Mouse (Mus musculus): ENCODE data around the gene Xpo6. TPM values are rescaled to one million over a fixed set of nuclear protein-coding genes. Genes with fewer than 3 reads are reported as not detected.

The Xpo6 gene
- polyA plus RNA-seq, 1 experiment from 2014 or later: 65.5 TPM

DNA sequence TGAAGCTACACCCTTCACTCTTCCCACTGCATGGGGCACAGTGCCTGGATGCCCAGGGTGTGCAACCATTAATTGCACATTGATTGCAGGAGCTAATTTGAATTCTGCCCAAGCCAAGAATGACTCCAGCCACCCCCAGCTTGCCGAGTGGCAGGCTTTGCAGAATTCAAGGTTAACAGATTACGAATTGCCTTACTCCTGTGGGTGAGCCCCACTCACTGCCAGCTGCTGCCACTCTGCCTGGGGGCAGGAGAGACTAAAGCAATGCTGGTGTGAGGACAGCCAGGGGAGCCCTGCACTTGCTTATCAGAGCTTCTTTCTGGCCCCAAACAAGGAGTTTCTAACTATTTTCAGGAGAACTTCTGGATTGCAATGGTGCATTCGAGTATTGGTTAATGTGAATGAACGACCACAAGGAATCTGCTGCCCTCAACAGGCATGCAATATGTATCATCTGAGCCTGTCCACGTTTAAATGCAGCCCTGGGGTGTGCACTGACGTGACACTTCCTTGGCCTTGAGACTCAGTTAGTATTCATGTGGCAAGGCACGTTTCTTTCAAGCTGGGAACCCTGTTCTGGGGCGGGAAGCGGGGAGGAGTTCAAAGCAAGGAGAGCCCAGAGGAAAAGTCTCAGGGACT, 116.8 kb downstream of the Xpo6 start:
- no peaks in the 10 kb centered on the region for H3K9me3 ChIP-seq
- H3K36me3 ChIP-seq (replicated peaks): no peaks in the 10 kb centered on the region
- WGBS: 27% methylated on average over 9 of the region's 9 CpGs
- H3K27me3 ChIP-seq (ENCODE audit: poor library complexity, severe bottlenecking): peaks cover 91% of the 10 kb centered on the region
- peaks cover 59% of the 10 kb centered on the region for H3K4me1 ChIP-seq
- DNase-seq (ENCODE audit: extremely low spot score, low spot score): no peak
- no peak overlapping the region for H3K27ac ChIP-seq
- H3K4me3 ChIP-seq: no peak overlapping the region

DNA sequence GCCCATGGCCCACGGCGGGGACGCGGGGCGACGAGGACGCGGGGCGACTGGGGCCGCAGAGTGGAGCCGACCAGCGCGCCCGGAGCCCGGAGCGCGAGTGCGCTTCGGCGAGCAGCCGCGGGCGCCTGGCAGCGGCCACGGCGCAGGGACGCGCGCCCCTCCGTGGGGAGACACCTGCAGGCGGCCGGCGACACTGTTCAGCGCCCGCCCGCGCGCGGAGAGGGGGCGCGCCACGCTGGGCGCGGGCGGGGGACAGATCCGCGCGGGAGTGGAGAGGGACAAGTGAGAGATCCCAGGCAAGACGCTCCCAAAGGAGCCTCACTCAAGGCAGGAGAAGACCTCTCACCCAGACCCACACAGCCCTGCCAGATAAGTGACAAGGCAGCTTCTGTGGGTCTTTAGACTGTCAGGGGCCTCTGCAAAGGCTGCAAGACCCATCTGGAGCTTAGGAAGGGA, 118.0 kb downstream of the Xpo6 start, which contains the start of gene Gsg1l:
TSS of gene Gsg1l (minus strand) at position 126 of the 456 bp plus-strand sequence.
- Histone ChIP-seq H3K9me3 (no peaks in the 10 kb centered on the region), H3K4me1 (peaks cover 51% of the 10 kb centered on the region), H3K4me3 (peak within 1 kb of the TSS; percentile 65), H3K27me3 (ENCODE audit: poor library complexity, severe bottlenecking) (peaks cover 96% of the 10 kb centered on the region), H3K36me3 (replicated peaks) (no peaks in the 10 kb centered on the region), H3K27ac (peak within 1 kb of the TSS; percentile 56; the same call in 1 of the 2 replicates)
- under 1% methylated on average over 49 of the region's 49 CpGs for WGBS
- DNase-seq (ENCODE audit: extremely low spot score, low spot score): no peak

DNA sequence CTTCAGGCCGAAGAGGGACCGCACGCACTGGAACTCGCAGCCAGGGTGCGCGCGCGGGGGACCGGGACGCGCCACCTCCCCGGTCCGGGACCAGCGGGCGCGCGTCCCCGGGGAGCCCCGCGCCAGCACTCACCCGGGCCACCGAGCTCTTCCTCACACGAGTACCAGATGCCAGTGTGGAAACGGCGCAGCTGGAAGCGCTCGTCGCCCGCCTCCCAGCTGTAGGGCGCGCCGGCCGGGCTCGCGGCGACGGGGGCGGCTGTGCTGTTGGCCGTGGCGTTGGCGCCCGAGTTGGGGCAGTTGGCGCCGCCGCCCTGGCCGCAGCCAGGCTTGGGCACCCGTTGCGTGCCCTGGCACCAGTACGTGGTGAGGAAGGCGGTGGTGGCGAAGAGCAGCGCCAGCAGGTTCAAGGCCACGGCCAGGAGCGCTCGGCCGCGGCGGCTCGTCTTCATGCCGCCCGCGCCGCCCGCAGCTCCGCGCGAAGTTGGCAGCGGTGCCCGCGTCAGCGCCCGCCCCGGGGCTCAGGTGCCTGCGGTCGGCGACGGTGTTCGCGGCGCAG, 118.5 kb downstream of the Xpo6 start:
- Histone ChIP-seq H3K36me3 (replicated peaks) (no peaks in the 10 kb centered on the region), H3K27ac (peak overlapping the region; percentile 56; the same call in 1 of the 2 replicates), H3K27me3 (ENCODE audit: poor library complexity, severe bottlenecking) (peaks cover 95% of the 10 kb centered on the region), H3K4me3 (peak overlapping the region; percentile 65), H3K4me1 (peaks cover 46% of the 10 kb centered on the region), H3K9me3 (no peaks in the 10 kb centered on the region)
- WGBS: 1% methylated on average over 80 of the region's 80 CpGs
- no peak for DNase-seq (ENCODE audit: extremely low spot score, low spot score)

DNA sequence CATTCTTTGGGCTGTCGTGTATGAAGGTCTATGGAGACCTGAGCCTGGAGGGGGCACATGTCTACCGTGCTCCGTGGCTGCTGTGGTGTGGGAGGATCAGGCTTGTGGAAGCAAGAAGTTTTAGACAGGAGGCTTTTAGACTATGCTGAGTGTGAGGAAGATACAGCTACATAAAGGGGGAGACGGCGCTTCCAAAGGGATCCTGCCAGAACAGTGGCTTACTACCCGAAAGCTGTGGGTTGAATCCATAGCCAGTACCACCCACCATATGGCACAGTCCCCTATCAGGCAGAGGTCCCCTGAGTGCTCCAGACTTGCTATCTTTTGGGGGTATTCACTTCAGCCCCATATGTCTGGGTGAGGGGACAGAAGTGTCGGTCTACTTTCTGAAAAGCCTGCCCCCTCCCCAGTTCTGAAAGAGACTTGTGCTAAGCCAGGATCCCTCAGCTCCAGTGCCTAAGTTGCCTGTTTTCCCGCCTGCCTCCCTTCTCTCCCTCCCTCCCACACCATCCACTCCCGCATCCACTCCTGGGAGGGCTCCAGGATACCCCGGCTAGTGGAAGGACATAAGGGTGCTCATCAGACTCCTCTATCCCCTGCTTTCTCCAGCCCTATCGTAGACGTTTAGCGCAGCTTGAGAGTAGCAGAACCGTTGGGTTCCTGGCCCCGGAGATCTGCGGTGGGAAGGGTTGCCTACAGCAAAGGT, 119.2 kb downstream of the Xpo6 start:
- Histone ChIP-seq H3K27ac (no peak overlapping the region), H3K4me3 (peak overlapping the region; percentile 65), H3K4me1 (peaks cover 39% of the 10 kb centered on the region), H3K36me3 (replicated peaks) (no peaks in the 10 kb centered on the region), H3K27me3 (ENCODE audit: poor library complexity, severe bottlenecking) (peaks cover 97% of the 10 kb centered on the region), H3K9me3 (no peaks in the 10 kb centered on the region)
- DNase-seq (ENCODE audit: extremely low spot score, low spot score): no peak
- 23% methylated on average over 16 of the region's 16 CpGs for WGBS

DNA sequence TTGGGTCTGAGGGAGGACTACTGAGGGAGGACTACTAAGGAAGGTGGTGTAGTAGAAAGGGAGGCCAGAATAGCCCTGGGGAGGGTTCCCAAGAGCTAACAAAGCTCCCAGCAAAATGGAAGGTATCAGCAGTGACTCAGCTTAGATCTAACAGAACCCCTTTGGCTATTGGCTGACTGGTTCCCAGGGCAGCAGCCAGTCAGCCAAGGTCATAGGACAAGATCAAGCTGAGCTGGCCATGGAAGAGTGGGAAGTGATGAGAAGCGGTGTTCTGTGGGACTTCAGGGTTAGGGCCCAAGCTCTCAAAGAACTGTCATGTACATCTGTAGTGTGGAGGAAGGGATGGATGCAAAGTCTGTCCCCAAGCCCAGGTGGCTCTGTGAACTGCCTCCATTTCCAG, 123.4 kb downstream of the Xpo6 start:
- DNase-seq (ENCODE audit: extremely low spot score, low spot score): no peak
- Histone ChIP-seq H3K9me3 (no peaks in the 10 kb centered on the region), H3K36me3 (replicated peaks) (no peaks in the 10 kb centered on the region), H3K4me3 (no peak overlapping the region), H3K27ac (no peak overlapping the region), H3K4me1 (peaks cover 7% of the 10 kb centered on the region), H3K27me3 (ENCODE audit: poor library complexity, severe bottlenecking) (peaks cover 59% of the 10 kb centered on the region)
- WGBS: 92% methylated on average over 1 of the region's 1 CpGs

DNA sequence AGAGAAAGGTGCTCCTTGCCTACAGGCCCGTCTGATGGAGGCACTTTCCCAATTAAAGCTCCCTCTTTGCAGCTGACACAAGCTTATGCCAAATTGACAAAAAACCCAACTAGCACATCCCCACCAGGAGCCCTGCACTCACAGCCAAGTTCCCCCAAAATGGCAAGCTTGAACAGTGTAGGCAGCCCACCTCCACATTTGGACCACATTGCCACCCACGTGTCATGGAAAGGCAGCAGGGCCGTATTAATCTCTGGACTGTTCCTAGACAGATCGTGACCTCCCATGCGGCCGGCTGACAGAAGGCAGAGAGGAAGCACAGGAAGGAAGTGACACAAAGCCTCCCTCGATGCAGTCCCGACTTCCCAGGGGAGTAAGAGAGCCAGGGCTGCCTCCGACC, 125.2 kb downstream of the Xpo6 start:
- WGBS: 76% methylated on average over 9 of the region's 9 CpGs
- Histone ChIP-seq H3K27ac (no peak overlapping the region), H3K27me3 (ENCODE audit: poor library complexity, severe bottlenecking) (peaks cover 40% of the 10 kb centered on the region), H3K4me1 (no peaks in the 10 kb centered on the region), H3K9me3 (no peaks in the 10 kb centered on the region; the same call in 1 of the 2 replicates), H3K4me3 (no peak overlapping the region), H3K36me3 (replicated peaks) (no peaks in the 10 kb centered on the region)
- no peak for DNase-seq (ENCODE audit: extremely low spot score, low spot score)

DNA sequence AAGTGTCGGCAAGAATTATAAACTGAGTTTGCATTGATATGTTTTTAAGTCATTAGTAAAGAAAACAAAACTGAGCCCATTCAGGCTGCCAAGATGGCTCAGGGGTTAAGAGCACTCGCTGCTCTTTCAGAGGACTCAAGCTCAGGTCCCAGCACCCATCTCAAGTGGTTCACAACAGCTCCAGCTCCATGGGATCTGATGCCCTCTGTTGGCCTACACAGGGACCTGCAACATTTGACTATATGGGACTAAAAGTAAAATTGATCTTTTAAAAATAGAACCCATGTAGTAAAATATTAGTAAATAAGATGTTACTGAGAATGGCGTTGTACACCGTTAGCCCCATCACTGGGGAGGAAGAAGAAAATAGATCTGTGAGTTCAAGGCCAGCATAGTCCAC, 130.0 kb downstream of the Xpo6 start:
- Histone ChIP-seq H3K27ac (no peak overlapping the region), H3K36me3 (replicated peaks) (no peaks in the 10 kb centered on the region), H3K4me1 (peaks cover 3% of the 10 kb centered on the region; the same call in 1 of the 2 replicates), H3K27me3 (ENCODE audit: poor library complexity, severe bottlenecking) (no peaks in the 10 kb centered on the region; the same call in 1 of the 2 replicates), H3K9me3 (peaks cover 3% of the 10 kb centered on the region; the same call in 1 of the 2 replicates), H3K4me3 (no peak overlapping the region)
- 94% methylated on average over 4 of the region's 4 CpGs for WGBS
- DNase-seq (ENCODE audit: extremely low spot score, low spot score): no peak

DNA sequence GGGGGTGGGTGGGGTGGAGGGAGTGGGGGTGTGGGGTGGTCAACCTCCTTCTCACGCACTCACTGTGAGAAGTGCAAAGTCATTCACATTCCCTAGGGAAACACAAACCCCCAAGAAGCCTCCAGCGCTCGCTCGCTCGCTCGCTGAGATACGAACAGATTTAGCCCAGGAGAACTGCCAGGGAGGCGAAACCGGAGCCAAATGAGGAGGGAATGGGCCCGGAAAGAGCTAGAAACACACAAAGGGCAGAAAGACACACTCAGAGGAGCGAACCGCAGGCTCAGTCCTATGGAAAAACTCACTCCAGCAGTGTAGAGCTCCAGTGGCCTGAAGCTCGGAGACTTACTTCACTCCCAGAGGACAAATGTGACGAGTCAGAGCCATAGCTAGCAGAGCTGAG, 133.5 kb downstream of the Xpo6 start:
- no peaks in the 10 kb centered on the region for H3K27me3 ChIP-seq (ENCODE audit: poor library complexity, severe bottlenecking)
- H3K9me3 ChIP-seq: peaks cover 3% of the 10 kb centered on the region; the same call in 1 of the 2 replicates
- WGBS: 74% methylated on average over 14 of the region's 14 CpGs

DNA sequence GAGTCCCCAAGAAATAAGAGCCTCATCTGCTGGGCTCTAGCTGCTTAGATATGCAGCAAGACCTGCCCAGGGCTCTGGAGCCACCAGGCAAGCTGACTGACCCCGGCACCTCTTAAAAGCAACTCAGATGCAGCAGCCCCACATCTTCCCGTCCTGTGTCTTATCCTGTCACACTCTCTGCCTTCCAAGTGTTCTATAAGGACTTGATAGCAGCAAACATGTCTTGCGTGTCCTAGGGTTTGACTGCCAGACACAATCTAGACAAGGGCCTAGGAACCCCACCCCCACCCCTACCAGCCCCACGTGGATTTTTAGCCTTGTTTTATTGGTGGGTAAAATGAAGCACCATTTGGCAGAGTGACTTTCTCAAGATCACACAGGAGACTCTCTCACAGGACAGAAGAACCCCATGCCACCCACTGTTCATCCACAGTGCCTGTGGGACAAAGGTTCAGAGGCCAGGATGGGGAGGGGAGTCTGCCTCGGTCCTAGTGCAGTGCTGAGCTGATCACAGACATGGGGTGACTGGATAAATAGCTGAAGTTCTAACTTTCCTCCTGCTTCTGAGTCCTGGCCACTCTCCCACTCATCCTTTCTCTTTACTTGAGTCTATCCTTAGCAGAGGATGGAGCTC, 134.9 kb downstream of the Xpo6 start:
- H3K9me3 ChIP-seq: peaks cover 3% of the 10 kb centered on the region; the same call in 1 of the 2 replicates
- H3K27ac ChIP-seq: 0 out of 2 replicates have a peak overlapping the region, but pooled peaks have one; percentile 6
- 83% methylated on average over 5 of the region's 5 CpGs for WGBS
- H3K27me3 ChIP-seq (ENCODE audit: poor library complexity, severe bottlenecking): no peaks in the 10 kb centered on the region
- H3K36me3 ChIP-seq (replicated peaks): no peaks in the 10 kb centered on the region
- H3K4me3 ChIP-seq: no peak overlapping the region
- peaks cover 12% of the 10 kb centered on the region for H3K4me1 ChIP-seq
- DNase-seq (ENCODE audit: extremely low spot score, low spot score): no peak

More for the DNA sequence above, 133.5 kb downstream of the Xpo6 start:
- H3K36me3 ChIP-seq (replicated peaks): no peaks in the 10 kb centered on the region
- no peak overlapping the region for H3K4me3 ChIP-seq
- DNase-seq (ENCODE audit: extremely low spot score, low spot score): no peak
- H3K27ac ChIP-seq: no peak overlapping the region
- peaks cover 12% of the 10 kb centered on the region for H3K4me1 ChIP-seq

DNA sequence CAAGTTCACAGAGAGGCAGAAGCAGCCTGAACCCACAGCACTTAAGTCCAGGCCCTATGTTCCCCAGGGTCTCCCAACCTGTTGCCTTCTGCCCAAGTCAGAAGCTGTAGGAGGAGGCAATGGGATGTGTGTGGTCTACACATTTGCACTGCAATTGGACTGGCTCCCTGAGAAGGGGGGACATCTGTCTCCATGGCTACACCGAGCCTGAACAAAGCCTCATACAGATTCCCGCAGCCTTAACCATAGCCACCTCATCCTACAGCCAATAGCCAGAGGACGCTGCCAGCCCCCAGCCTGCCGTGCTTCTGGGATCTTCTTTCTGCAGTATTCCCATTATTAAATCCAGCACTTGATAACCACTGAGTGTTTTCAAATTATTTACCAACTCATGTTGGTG, 138.1 kb downstream of the Xpo6 start:
- H3K36me3 ChIP-seq (replicated peaks): no peaks in the 10 kb centered on the region
- no peak overlapping the region for H3K27ac ChIP-seq
- WGBS: 71% methylated on average over 4 of the region's 4 CpGs
- H3K27me3 ChIP-seq (ENCODE audit: poor library complexity, severe bottlenecking): no peaks in the 10 kb centered on the region
- no peak overlapping the region for H3K4me3 ChIP-seq
- no peaks in the 10 kb centered on the region; the same call in 1 of the 2 replicates for H3K9me3 ChIP-seq
- H3K4me1 ChIP-seq: peaks cover 24% of the 10 kb centered on the region
- no peak for DNase-seq (ENCODE audit: extremely low spot score, low spot score)

DNA sequence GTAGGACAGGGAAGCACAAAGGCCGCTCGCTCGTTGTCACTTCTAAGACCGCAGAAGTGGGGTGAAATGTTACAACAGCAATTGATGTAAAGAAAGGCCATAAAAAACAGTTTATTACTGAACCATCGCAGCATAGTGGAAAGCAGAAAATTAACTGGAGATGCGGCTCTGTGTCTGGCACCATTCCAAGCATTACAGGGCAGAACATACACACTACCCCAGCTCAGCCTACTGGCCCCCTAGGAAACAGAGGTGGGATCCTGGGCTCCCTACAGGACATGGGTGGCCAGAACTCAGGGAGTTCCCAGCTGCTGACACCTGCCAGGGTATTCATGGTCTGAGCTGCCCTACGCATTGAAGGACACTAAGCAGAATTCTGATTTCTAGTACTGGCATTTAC, 141.4 kb downstream of the Xpo6 start:
- H3K27ac ChIP-seq: no peak overlapping the region
- WGBS: 76% methylated on average over 7 of the region's 7 CpGs
- H3K9me3 ChIP-seq: no peaks in the 10 kb centered on the region
- no peak for DNase-seq (ENCODE audit: extremely low spot score, low spot score)
- H3K27me3 ChIP-seq (ENCODE audit: poor library complexity, severe bottlenecking): peaks cover 12% of the 10 kb centered on the region; the same call in 1 of the 2 replicates
- no peak overlapping the region for H3K4me3 ChIP-seq
- H3K36me3 ChIP-seq (replicated peaks): no peaks in the 10 kb centered on the region
- peaks cover 42% of the 10 kb centered on the region for H3K4me1 ChIP-seq

DNA sequence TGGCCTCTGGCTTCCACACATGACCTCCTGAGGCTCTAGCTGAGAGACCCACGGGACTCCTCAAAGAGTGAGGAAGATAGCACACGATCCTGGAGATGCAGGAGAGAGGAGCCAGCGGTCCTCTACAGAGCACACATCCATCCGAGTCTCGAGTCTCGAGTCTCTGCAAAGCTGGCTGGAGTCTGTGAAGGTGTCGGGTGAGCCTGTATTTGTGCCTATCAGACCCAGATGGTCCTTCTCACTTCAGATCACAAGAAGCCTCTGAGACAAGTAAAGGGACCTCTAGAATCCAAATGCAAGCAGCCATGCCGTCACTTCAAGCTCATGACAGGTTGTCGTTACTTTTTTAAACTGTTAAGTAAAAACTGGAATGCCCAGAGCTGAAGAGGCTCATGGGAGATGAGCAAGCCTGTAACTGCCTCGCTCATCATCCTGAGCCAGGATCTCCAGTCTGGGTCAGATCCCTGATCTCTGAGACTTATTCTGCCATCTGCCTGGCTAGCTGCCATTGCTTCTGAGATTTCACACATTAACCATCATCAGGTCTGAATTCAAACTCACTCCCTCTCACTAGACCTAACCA, 142.9 kb downstream of the Xpo6 start:
- Histone ChIP-seq H3K27me3 (ENCODE audit: poor library complexity, severe bottlenecking) (peaks cover 19% of the 10 kb centered on the region), H3K9me3 (no peaks in the 10 kb centered on the region), H3K4me1 (peaks cover 45% of the 10 kb centered on the region), H3K4me3 (no peak overlapping the region), H3K27ac (no peak overlapping the region), H3K36me3 (replicated peaks) (no peaks in the 10 kb centered on the region)
- DNase-seq (ENCODE audit: extremely low spot score, low spot score): no peak
- WGBS: 91% methylated on average over 10 of the region's 10 CpGs
